Mouse (Mus musculus): ENCODE data around the gene Htra3. TPM values are rescaled to one million over a fixed set of nuclear protein-coding genes. Genes with fewer than 3 reads are reported as not detected.

Gene Htra3
- total and polyA plus RNA-seq, 3 experiments, result not detected

GRCm38 (mm10) chr5:35674081-35674555 lies 5.5 kb downstream of the Htra3 start:
- DNase-seq (ENCODE audit: low read depth, low spot score), result no peak
- Histone ChIP-seq H3K79me2 (ENCODE audit: control insufficient read depth, insufficient read depth, low read length, poor library complexity) (no peaks in the 10 kb centered on the region), H3K9ac (ENCODE audit: control insufficient read depth, low read depth, low read length, poor library complexity, severe bottlenecking) (no peak overlapping the region), H3K4me3 (ENCODE audit: control insufficient read depth in 1 of 2, insufficient read depth in 1 of 2, low read depth in 2 of 2, low read length in 2 of 2) (no peak overlapping the region), H3K27ac (ENCODE audit: control insufficient read depth, low read depth, low read length) (no peak overlapping the region), H3K27me3 (ENCODE audit: control insufficient read depth in 1 of 2, insufficient read depth in 2 of 2, low read length in 2 of 2) (no peaks in the 10 kb centered on the region), H3K4me1 (ENCODE audit: control insufficient read depth in 1 of 2, insufficient read depth in 2 of 2, low read length in 2 of 2) (no peaks in the 10 kb centered on the region), H3K36me3 (ENCODE audit: control insufficient read depth in 1 of 2, insufficient read depth in 2 of 2, low read length in 2 of 2) (no peaks in the 10 kb centered on the region), H3K9me3 (replicated peaks; ENCODE audit: insufficient read depth, low read length) (no peaks in the 10 kb centered on the region; the same call in 1 of the 2 replicates)
- TF ChIP-seq NELFE (IDR thresholded peaks at IDR 0.05; ENCODE audit: low read depth, low read length), result no peak
- TF ChIP-seq MYB (IDR thresholded peaks at IDR 0.05; ENCODE audit: low read depth, low read length), result no peak
- TF ChIP-seq GABPA (IDR thresholded peaks at IDR 0.05; ENCODE audit: low read depth, low read length), result no peak
- TF ChIP-seq MAFK (IDR thresholded peaks at IDR 0.05; ENCODE audit: borderline replicate concordance, low read depth, low read length), result no peak
- TF ChIP-seq USF2 (IDR thresholded peaks at IDR 0.05; ENCODE audit: borderline replicate concordance in 1 of 2, insufficient read depth in 1 of 2, low read depth in 1 of 2, low read length in 2 of 2), result no peak
- TF ChIP-seq RCOR1 (IDR thresholded peaks at IDR 0.05; ENCODE audit: low read depth, low read length), result no peak
- TF ChIP-seq ELF1 (IDR thresholded peaks at IDR 0.05; ENCODE audit: low read depth, low read length), result no peak
- TF ChIP-seq USF1 (IDR thresholded peaks at IDR 0.05; ENCODE audit: low read depth, low read length), result no peak
- no peak for TF ChIP-seq SIN3A (IDR thresholded peaks at IDR 0.05; ENCODE audit: low read length)
- no peak for TF ChIP-seq POLR2AphosphoS5 (IDR thresholded peaks at IDR 0.05; ENCODE audit: borderline replicate concordance, low read depth, low read length)
- no peak for TF ChIP-seq E2F4 (IDR thresholded peaks at IDR 0.05; ENCODE audit: borderline replicate concordance, low read depth, low read length)
- no peak for TF ChIP-seq MAZ (IDR thresholded peaks at IDR 0.05; ENCODE audit: low read depth, low read length)
- no peak for TF ChIP-seq BHLHE40 (IDR thresholded peaks at IDR 0.05; ENCODE audit: borderline replicate concordance, low read depth, low read length)
- TF ChIP-seq GATA1 (IDR thresholded peaks at IDR 0.05; ENCODE audit: low read depth, low read length), result no peak
- no peak for TF ChIP-seq ZKSCAN1 (IDR thresholded peaks at IDR 0.05; ENCODE audit: low read depth, low read length)
- TF ChIP-seq MEF2A (IDR thresholded peaks at IDR 0.05; ENCODE audit: extremely low read depth, insufficient replicate concordance, low read depth, low read length, poor library complexity, severe bottlenecking), result no peak
- TF ChIP-seq ETS1 (IDR thresholded peaks at IDR 0.05; ENCODE audit: low read depth, low read length), result no peak
- no peak for TF ChIP-seq UBTF (IDR thresholded peaks at IDR 0.05; ENCODE audit: borderline replicate concordance, insufficient read depth, low read depth, low read length)
- TF ChIP-seq POLR2AphosphoS2 (IDR thresholded peaks at IDR 0.05; ENCODE audit: low read length), result no peak

GRCm38 (mm10) chr5:35673086-35673485 lies 6.5 kb downstream of the Htra3 start:
- no peak overlapping the region for H3K9ac ChIP-seq (ENCODE audit: control insufficient read depth, low read depth, low read length, poor library complexity, severe bottlenecking)
- TF ChIP-seq KAT2A (conservative IDR thresholded peaks at IDR 0.05; ENCODE audit: low read depth, low read length), result no peak
- no peak for TF ChIP-seq SIN3A (IDR thresholded peaks at IDR 0.05; ENCODE audit: low read length)
- TF ChIP-seq HCFC1 (IDR thresholded peaks at IDR 0.05; ENCODE audit: low read depth, low read length), result no peak
- no peak for TF ChIP-seq MYB (IDR thresholded peaks at IDR 0.05; ENCODE audit: low read depth, low read length)
- TF ChIP-seq ELF1 (IDR thresholded peaks at IDR 0.05; ENCODE audit: low read depth, low read length), result no peak
- TF ChIP-seq ZC3H11A (IDR thresholded peaks at IDR 0.05; ENCODE audit: low read depth, low read length), result no peak
- TF ChIP-seq MYC (IDR thresholded peaks at IDR 0.05; ENCODE audit: low read depth, low read length), result no peak
- TF ChIP-seq NRF1 (IDR thresholded peaks at IDR 0.05; ENCODE audit: insufficient read depth, low read depth, low read length, poor library complexity, severe bottlenecking), result no peak
- TF ChIP-seq ZKSCAN1 (IDR thresholded peaks at IDR 0.05; ENCODE audit: low read depth, low read length), result no peak
- no peak for TF ChIP-seq GATA1 (IDR thresholded peaks at IDR 0.05; ENCODE audit: low read depth, low read length)
- no peak for TF ChIP-seq MAZ (IDR thresholded peaks at IDR 0.05; ENCODE audit: low read depth, low read length)
- TF ChIP-seq MAFK (IDR thresholded peaks at IDR 0.05; ENCODE audit: borderline replicate concordance, low read depth, low read length), result no peak
- no peak for TF ChIP-seq JUND (IDR thresholded peaks at IDR 0.05; ENCODE audit: low read depth, low read length)
- no peak for TF ChIP-seq USF2 (IDR thresholded peaks at IDR 0.05; ENCODE audit: borderline replicate concordance in 1 of 2, insufficient read depth in 1 of 2, low read depth in 1 of 2, low read length in 2 of 2)
- H3K27me3 ChIP-seq (ENCODE audit: control insufficient read depth in 1 of 2, insufficient read depth in 2 of 2, low read length in 2 of 2), result no peaks in the 10 kb centered on the region
- no peak overlapping the region for H3K27ac ChIP-seq (ENCODE audit: control insufficient read depth, low read depth, low read length)
- H3K4me3 ChIP-seq (ENCODE audit: control insufficient read depth in 1 of 2, insufficient read depth in 1 of 2, low read depth in 2 of 2, low read length in 2 of 2), result no peak overlapping the region
- H3K9me3 ChIP-seq (replicated peaks; ENCODE audit: insufficient read depth, low read length), result no peaks in the 10 kb centered on the region; the same call in 1 of the 2 replicates
- H3K4me1 ChIP-seq (ENCODE audit: control insufficient read depth in 1 of 2, insufficient read depth in 2 of 2, low read length in 2 of 2), result no peaks in the 10 kb centered on the region
- H3K79me2 ChIP-seq (ENCODE audit: control insufficient read depth, insufficient read depth, low read length, poor library complexity), result no peaks in the 10 kb centered on the region
- no peaks in the 10 kb centered on the region for H3K36me3 ChIP-seq (ENCODE audit: control insufficient read depth in 1 of 2, insufficient read depth in 2 of 2, low read length in 2 of 2)
- no peak for DNase-seq (ENCODE audit: low read depth, low spot score)

All from MEL (cell line).